Mouse (Mus musculus) heart, adult 9 months (tissue): Measurements from ENCODE around the gene Gm10486.
"Not testable (repeated sequence)": the region's sequence is repeated elsewhere in the genome, so short reads cannot be mapped to it uniquely, and the experiment has no call there.

Source experiments
- DNase-seq, 2 experiments: peaks; one replicate each; pipeline ENCODE4 v3.0.0; 2022; ENCODE audit warnings: low spot score in 2 of 2

The Gm10486 gene

GRCm38 (mm10) chrX:35067084-35067483, at the start of gene Gm10486:
Gene Gm10486 (plus strand): TSS chrX:35067384.
- DNase-seq: not testable (repeated sequence)
